Mouse (Mus musculus): ENCODE results near the gene Cgnl1. TPM values are rescaled to one million over a fixed set of nuclear protein-coding genes. Genes with fewer than 3 reads are reported as not detected.

The Cgnl1 gene
- total and polyA plus RNA-seq, 3 experiments: 0.03 TPM; not detected in 2

- in situ Hi-C loops (cut with MboI; ENCODE audit: low pct_ligation_motif_present, low pct_unique_long_range_greater_than_20kb, low sequenced_read_pairs): no loop called here
- no peaks in the 10 kb centered on the region for H3K36me3 ChIP-seq (replicated peaks in 1 of 2; ENCODE audit: control insufficient read depth in 1 of 2, insufficient read depth in 1 of 2, low read length in 1 of 2)
- no peak overlapping the region for H3K9ac ChIP-seq (ENCODE audit: insufficient read depth, low read depth)
- TF ChIP-seq ZNF384 (IDR thresholded peaks at IDR 0.05; ENCODE audit: low read depth, low read length) (no peak), UBTF (IDR thresholded peaks at IDR 0.05; ENCODE audit: low read depth, low read length) (no peak), BHLHE40 (IDR thresholded peaks at IDR 0.05; ENCODE audit: low read depth, low read length) (no peak), CHD2 (IDR thresholded peaks at IDR 0.05; ENCODE audit: low read length) (no peak), EP300 (IDR thresholded peaks at IDR 0.05; ENCODE audit: low read length) (no peak)
- DNase-seq (ENCODE audit: extremely low read depth): no peak
- H3K4me2 ChIP-seq (ENCODE audit: insufficient read depth, low read depth, poor library complexity, severe bottlenecking): no peak overlapping the region
- H3K27me3 ChIP-seq (replicated peaks): no peaks in the 10 kb centered on the region
- dilution Hi-C loops (cut with MboI; ENCODE audit: extremely low pct_ligation_motif_present, extremely low pct_unique_long_range_greater_than_20kb, low sequenced_read_pairs): no loop called here
- peaks cover 8% of the 10 kb centered on the region for H3K9me3 ChIP-seq (replicated peaks; ENCODE audit: low read length)
- no peak overlapping the region for H3K4me3 ChIP-seq (replicated peaks in 1 of 3; ENCODE audit: low read depth in 2 of 3, low read length in 2 of 3, poor library complexity in 1 of 3)
- H3K79me2 ChIP-seq (replicated peaks; ENCODE audit: control insufficient read depth, extremely low read depth, insufficient read depth, poor library complexity, severe bottlenecking): no peaks in the 10 kb centered on the region
- peaks cover 3 to 9% of the 10 kb centered on the region in 2 experiments; a peak in 3 of 4 replicates for H3K4me1 ChIP-seq (ENCODE audit: control insufficient read depth in 1 of 2, insufficient read depth in 2 of 2)
- H3K27ac ChIP-seq (ENCODE audit: insufficient read depth, low read depth): no peak overlapping the region
Measured at GRCm38 (mm10) chr9:71766902-71767301, 4.5 kb downstream of the Cgnl1 start.

GRCm38 (mm10) chr9:71766306-71766705, 5.1 kb downstream of the Cgnl1 start:
- Histone ChIP-seq H3K27ac (ENCODE audit: insufficient read depth, low read depth) (no peak overlapping the region), H3K27me3 (replicated peaks) (no peaks in the 10 kb centered on the region), H3K4me2 (ENCODE audit: insufficient read depth, low read depth, poor library complexity, severe bottlenecking) (no peak overlapping the region), H3K4me3 (replicated peaks in 1 of 3; ENCODE audit: low read depth in 2 of 3, low read length in 2 of 3, poor library complexity in 1 of 3) (no peak overlapping the region), H3K79me2 (replicated peaks; ENCODE audit: control insufficient read depth, extremely low read depth, insufficient read depth, poor library complexity, severe bottlenecking) (no peaks in the 10 kb centered on the region), H3K9ac (ENCODE audit: insufficient read depth, low read depth) (no peak overlapping the region), H3K36me3 (replicated peaks in 1 of 2; ENCODE audit: control insufficient read depth in 1 of 2, insufficient read depth in 1 of 2, low read length in 1 of 2) (no peaks in the 10 kb centered on the region), H3K9me3 (replicated peaks; ENCODE audit: low read length) (peaks cover 4% of the 10 kb centered on the region), H3K4me1 (ENCODE audit: control insufficient read depth in 1 of 2, insufficient read depth in 2 of 2) (peaks cover 3 to 9% of the 10 kb centered on the region in 2 experiments; a peak in 3 of 4 replicates)
- in situ Hi-C loops (cut with MboI; ENCODE audit: low pct_ligation_motif_present, low pct_unique_long_range_greater_than_20kb, low sequenced_read_pairs) (no loop called here), dilution Hi-C loops (cut with MboI; ENCODE audit: extremely low pct_ligation_motif_present, extremely low pct_unique_long_range_greater_than_20kb, low sequenced_read_pairs) (no loop called here)
- TF ChIP-seq ZNF384 (IDR thresholded peaks at IDR 0.05; ENCODE audit: low read depth, low read length) (no peak), CTCF (conservative IDR thresholded peaks at IDR 0.05 in 1 of 2, IDR thresholded peaks at IDR 0.05 in 1 of 2; ENCODE audit: low read depth in 2 of 2, low read length in 2 of 2) (no peak), ZKSCAN1 (IDR thresholded peaks at IDR 0.05; ENCODE audit: borderline replicate concordance, low read depth, low read length) (no peak), ELF1 (IDR thresholded peaks at IDR 0.05; ENCODE audit: low read depth, low read length) (no peak), CHD1 (IDR thresholded peaks at IDR 0.05; ENCODE audit: low read depth, low read length) (no peak), EP300 (IDR thresholded peaks at IDR 0.05; ENCODE audit: low read length) (no peak), RAD21 (IDR thresholded peaks at IDR 0.05; ENCODE audit: low read depth, low read length) (no peak), GABPA (IDR thresholded peaks at IDR 0.05; ENCODE audit: insufficient replicate concordance, low read depth, low read length) (no peak), UBTF (IDR thresholded peaks at IDR 0.05; ENCODE audit: low read depth, low read length) (no peak), USF1 (IDR thresholded peaks at IDR 0.05; ENCODE audit: low read depth, low read length) (no peak), MAFK (IDR thresholded peaks at IDR 0.05; ENCODE audit: insufficient replicate concordance, low read length) (no peak), BHLHE40 (IDR thresholded peaks at IDR 0.05; ENCODE audit: low read depth, low read length) (no peak), SIN3A (IDR thresholded peaks at IDR 0.05; ENCODE audit: low read length) (no peak), IRF4 (IDR thresholded peaks at IDR 0.05; ENCODE audit: low read depth, low read length) (no peak), PAX5 (IDR thresholded peaks at IDR 0.05; ENCODE audit: low read length) (no peak)
- DNase-seq (ENCODE audit: extremely low read depth): no peak
